Mouse (Mus musculus) kidney, embryonic 15.5 days (tissue): ENCODE results near the gene Kel. TPM values are rescaled to one million over a fixed set of nuclear protein-coding genes. Genes with fewer than 3 reads are reported as not detected.

Experiments used
- ATAC-seq: fragments of 200-750 bp; cut with Nextera tagmentation; replicated peaks from 2 replicates; pipeline ENCODE4 v1.8.0; 2017; ENCODE audit warnings: moderate TSS enrichment; ENCODE audit not compliant: low FRiP score
- H3K27ac ChIP-seq: fragments of 300-500 bp; sonication (generic); 2 replicates; pipeline ENCODE4 v1.5.1; 2015; ENCODE audit warnings: mild to moderate bottlenecking, inconsistent platforms
- H3K27me3 ChIP-seq: fragments of 300-500 bp; sonication (generic); 2 replicates; pipeline ENCODE4 v1.6.1; 2015; ENCODE audit warnings: inconsistent platforms
- H3K36me3 ChIP-seq: fragments of 300-500 bp; sonication (generic); 2 replicates; pipeline ENCODE4 v1.6.1; 2015; ENCODE audit warnings: inconsistent platforms
- H3K4me1 ChIP-seq: fragments of 300-500 bp; sonication (generic); 2 replicates; pipeline ENCODE4 v1.6.1; 2015; ENCODE audit warnings: inconsistent platforms
- H3K4me2 ChIP-seq: fragments of 300-500 bp; sonication (generic); 2 replicates; pipeline ENCODE4 v1.6.1; 2015; ENCODE audit warnings: moderate library complexity, mild to moderate bottlenecking, inconsistent platforms
- H3K4me3 ChIP-seq: fragments of 300-500 bp; sonication (generic); replicated peaks from 2 replicates; pipeline ENCODE4 v1.5.1; 2015; ENCODE audit warnings: mild to moderate bottlenecking, inconsistent platforms
- H3K9ac ChIP-seq: fragments of 300-500 bp; sonication (generic); 2 replicates; pipeline ENCODE4 v1.6.1; 2015; ENCODE audit warnings: mild to moderate bottlenecking, inconsistent platforms
- H3K9me3 ChIP-seq: fragments of 300-500 bp; sonication (generic); replicated peaks from 2 replicates; pipeline ENCODE4 v1.6.1; 2016; ENCODE audit warnings: inconsistent platforms
- WGBS: fragments of 180-500 bp; shearing (Covaris S2); methylation state at CpG from one replicate; pipeline ENCODE4 v1.1.7; 2015; ENCODE audit warnings: mixed read lengths; 5-methylcytosine and 5-hydroxymethylcytosine counted together
- polyA plus RNA-seq: library from polyadenylated mRNA; unstranded; fragments of >200 nt; fragmentation: Nextera tagmentation; extraction: Ambion mirVana; gene quantifications from 2 replicates; pipeline ENCODE4 v1.2.1, GENCODE M21; 2015

The Kel gene
- polyA plus RNA-seq, result 3.7 and 5.8 TPM in 2 replicates

GRCm38 (mm10) chr6:41704123-41704522 lies at the start of gene Kel:
Kel (minus strand) TSS chr6:41704339.
- Histone ChIP-seq H3K9ac (no peak within 1 kb of the TSS), H3K27me3 (no peaks in the 10 kb centered on the region), H3K4me3 (no peak within 1 kb of the TSS), H3K36me3 (no peaks in the 10 kb centered on the region), H3K4me1 (0 out of 2 replicates have a peak, but pooled peaks cover 2% of the 10 kb centered on the region), H3K9me3 (no peaks in the 10 kb centered on the region), H3K27ac (peak within 1 kb of the TSS; percentile 32), H3K4me2 (no peak within 1 kb of the TSS)
- peak; percentile 68; the same call in 1 of the 2 replicates for ATAC-seq
- WGBS, result 33% methylated on average over 1 of the region's 1 CpGs

- no peaks in the 10 kb centered on the region for H3K36me3 ChIP-seq
- ATAC-seq, result no peak
- 76% methylated on average over 5 of the region's 5 CpGs for WGBS
- no peak overlapping the region for H3K4me2 ChIP-seq
- no peaks in the 10 kb centered on the region for H3K27me3 ChIP-seq
- H3K9ac ChIP-seq, result no peak overlapping the region
- no peaks in the 10 kb centered on the region for H3K4me1 ChIP-seq
- H3K27ac ChIP-seq, result no peak overlapping the region
- H3K9me3 ChIP-seq, result no peaks in the 10 kb centered on the region
- H3K4me3 ChIP-seq, result no peak overlapping the region
Measured at GRCm38 (mm10) chr6:41744664-41745392, 40.7 kb upstream of the Kel start.

- ATAC-seq, result no peak
- no peak overlapping the region for H3K4me2 ChIP-seq
- H3K27me3 ChIP-seq, result no peaks in the 10 kb centered on the region
- no peaks in the 10 kb centered on the region for H3K9me3 ChIP-seq
- no peak overlapping the region for H3K27ac ChIP-seq
- no peak overlapping the region for H3K9ac ChIP-seq
- no peaks in the 10 kb centered on the region for H3K36me3 ChIP-seq
- H3K4me3 ChIP-seq, result no peak overlapping the region
- H3K4me1 ChIP-seq, result no peaks in the 10 kb centered on the region
Measured at GRCm38 (mm10) chr6:41741101-41741500, 37.0 kb upstream of the Kel start.

GRCm38 (mm10) chr6:41734719-41735470 lies 30.8 kb upstream of the Kel start:
- Histone ChIP-seq H3K27me3 (no peaks in the 10 kb centered on the region), H3K27ac (no peak overlapping the region), H3K4me2 (no peak overlapping the region), H3K36me3 (no peaks in the 10 kb centered on the region), H3K4me1 (no peaks in the 10 kb centered on the region), H3K9me3 (no peaks in the 10 kb centered on the region), H3K9ac (no peak overlapping the region), H3K4me3 (no peak overlapping the region)
- WGBS, result 89% methylated on average over 5 of the region's 5 CpGs
- ATAC-seq, result no peak

- no peak for ATAC-seq
- Histone ChIP-seq H3K4me1 (no peaks in the 10 kb centered on the region), H3K4me2 (no peak overlapping the region), H3K4me3 (no peak overlapping the region), H3K27ac (no peak overlapping the region), H3K9ac (no peak overlapping the region), H3K36me3 (no peaks in the 10 kb centered on the region), H3K9me3 (no peaks in the 10 kb centered on the region), H3K27me3 (no peaks in the 10 kb centered on the region)
- 87% methylated on average over 1 of the region's 1 CpGs for WGBS
Measured at GRCm38 (mm10) chr6:41727989-41728609, 24.0 kb upstream of the Kel start.

- WGBS, result 81% methylated on average over 2 of the region's 2 CpGs
- Histone ChIP-seq H3K4me2 (no peak overlapping the region), H3K27me3 (no peaks in the 10 kb centered on the region), H3K9ac (no peak overlapping the region), H3K4me1 (no peaks in the 10 kb centered on the region), H3K4me3 (no peak overlapping the region), H3K36me3 (no peaks in the 10 kb centered on the region), H3K27ac (no peak overlapping the region), H3K9me3 (no peaks in the 10 kb centered on the region)
- ATAC-seq, result no peak
Measured at GRCm38 (mm10) chr6:41721430-41721829, 17.3 kb upstream of the Kel start.

- ATAC-seq, result no peak
- no peak overlapping the region for H3K27ac ChIP-seq
- no peaks in the 10 kb centered on the region for H3K9me3 ChIP-seq
- H3K9ac ChIP-seq, result no peak overlapping the region
- H3K27me3 ChIP-seq, result no peaks in the 10 kb centered on the region
- 75% methylated on average over 1 of the region's 1 CpGs for WGBS
- no peaks in the 10 kb centered on the region for H3K36me3 ChIP-seq
- no peaks in the 10 kb centered on the region for H3K4me1 ChIP-seq
- H3K4me3 ChIP-seq, result no peak overlapping the region
- H3K4me2 ChIP-seq, result no peak overlapping the region
Measured at GRCm38 (mm10) chr6:41710281-41710680, 6.1 kb upstream of the Kel start.

- Histone ChIP-seq H3K9me3 (no peaks in the 10 kb centered on the region), H3K4me3 (no peak overlapping the region), H3K27me3 (no peaks in the 10 kb centered on the region), H3K4me2 (no peak overlapping the region), H3K4me1 (0 out of 2 replicates have a peak, but pooled peaks cover 2% of the 10 kb centered on the region), H3K27ac (no peak overlapping the region), H3K9ac (no peak overlapping the region), H3K36me3 (no peaks in the 10 kb centered on the region)
- no peak; the same call in 1 of the 2 replicates for ATAC-seq
- WGBS, result 87% methylated on average over 7 of the region's 7 CpGs
Measured at GRCm38 (mm10) chr6:41706275-41706674, 2.1 kb upstream of the Kel start.

GRCm38 (mm10) chr6:41702928-41703327 lies 1.2 kb downstream of the Kel start:
- H3K9me3 ChIP-seq, result no peaks in the 10 kb centered on the region
- no peaks in the 10 kb centered on the region for H3K27me3 ChIP-seq
- no peak overlapping the region for H3K4me3 ChIP-seq
- ATAC-seq, result peak; percentile 44; the same call in 1 of the 2 replicates
- no peak overlapping the region for H3K4me2 ChIP-seq
- H3K4me1 ChIP-seq, result 0 out of 2 replicates have a peak, but pooled peaks cover 2% of the 10 kb centered on the region
- WGBS, result 71% methylated on average over 2 of the region's 2 CpGs
- no peak overlapping the region for H3K9ac ChIP-seq
- H3K27ac ChIP-seq, result no peak overlapping the region
- no peaks in the 10 kb centered on the region for H3K36me3 ChIP-seq

GRCm38 (mm10) chr6:41701245-41701644 lies 2.9 kb downstream of the Kel start:
- H3K9me3 ChIP-seq, result no peaks in the 10 kb centered on the region
- no peak for ATAC-seq
- no peaks in the 10 kb centered on the region for H3K27me3 ChIP-seq
- H3K4me2 ChIP-seq, result no peak overlapping the region
- H3K36me3 ChIP-seq, result no peaks in the 10 kb centered on the region
- 88% methylated on average over 1 of the region's 1 CpGs for WGBS
- no peak overlapping the region for H3K27ac ChIP-seq
- no peak overlapping the region for H3K9ac ChIP-seq
- H3K4me1 ChIP-seq, result 0 out of 2 replicates have a peak, but pooled peaks cover 2% of the 10 kb centered on the region
- H3K4me3 ChIP-seq, result no peak overlapping the region

- Histone ChIP-seq H3K4me2 (no peak overlapping the region), H3K9me3 (no peaks in the 10 kb centered on the region), H3K4me1 (no peaks in the 10 kb centered on the region), H3K27ac (no peak overlapping the region), H3K4me3 (no peak overlapping the region), H3K36me3 (no peaks in the 10 kb centered on the region), H3K27me3 (no peaks in the 10 kb centered on the region), H3K9ac (no peak overlapping the region)
- 76% methylated on average over 1 of the region's 1 CpGs for WGBS
- no peak for ATAC-seq
Measured at GRCm38 (mm10) chr6:41694407-41694806, 9.7 kb downstream of the Kel start.

- Histone ChIP-seq H3K4me1 (no peaks in the 10 kb centered on the region), H3K9me3 (no peaks in the 10 kb centered on the region), H3K9ac (no peak overlapping the region), H3K4me2 (no peak overlapping the region), H3K27me3 (no peaks in the 10 kb centered on the region), H3K4me3 (no peak overlapping the region), H3K36me3 (no peaks in the 10 kb centered on the region), H3K27ac (no peak overlapping the region)
- ATAC-seq, result no peak
Measured at GRCm38 (mm10) chr6:41692200-41692599, 11.9 kb downstream of the Kel start.
